Mouse (Mus musculus) stomach, postnatal 0 days (tissue): ENCODE data around the gene Caln1.

Experiments used
- CTCF ChIP-seq: IDR thresholded peaks from 2 replicates; pipeline ENCODE4 v1.5.1; 2016; ENCODE audit warnings: antibody characterized with exemption, low read depth, mild to moderate bottlenecking, moderate library complexity
- EP300 ChIP-seq: optimal IDR thresholded peaks from 2 replicates; pipeline ENCODE3; 2016; ENCODE audit warnings: antibody characterized with exemption

DNA sequence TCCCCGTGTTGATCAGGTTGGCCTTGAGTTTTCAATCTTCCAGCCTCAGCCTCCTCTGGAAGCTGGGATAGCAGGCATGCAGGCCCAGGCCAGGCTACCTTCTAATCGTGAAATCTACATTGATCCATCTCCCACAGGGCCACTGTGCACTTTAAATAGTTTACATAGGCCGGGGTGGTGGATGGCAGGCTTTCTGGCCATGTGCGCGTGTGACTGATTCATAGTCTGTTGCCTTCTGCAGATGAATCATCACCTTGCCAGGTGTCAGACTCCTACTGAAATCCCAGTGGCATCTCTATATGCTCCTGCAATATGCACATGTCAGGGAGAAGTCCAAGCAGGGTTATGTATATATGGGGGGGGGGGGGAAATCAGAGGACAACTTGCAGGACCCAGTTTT is 428.5 kb downstream of the Caln1 start:
- no peak for TF ChIP-seq CTCF
- TF ChIP-seq EP300 = no peak
